Mouse (Mus musculus) left cerebral cortex, postnatal 14 days (tissue): ENCODE data around the gene Xlr3c. TPM values are rescaled to one million over a fixed set of nuclear protein-coding genes. Genes with fewer than 3 reads are reported as not detected.
"Not testable (repeated sequence)": the region's sequence is repeated elsewhere in the genome, so short reads cannot be mapped to it uniquely, and the experiment has no call there.

ENCODE experiments used
- DNase-seq, 2 experiments: peaks; one replicate each; pipeline ENCODE4 v3.0.0; 2021 to 2022; ENCODE audit warnings: low spot score in 2 of 2, mixed read lengths in 1 of 2
- intact Hi-C: fragments of 180-260 bp; cut with DNase I; formaldehyde crosslinking; loops from one replicate; pipeline ENCODE4 v1.15.1; 2025
- long read RNA-seq, 2 experiments: library from polyadenylated mRNA; stranded (forward); transcript quantifications; one replicate each; pipeline ENCODE4 v2.0.0; 2021
- total RNA-seq, 2 experiments: library from RNA; stranded (reverse); gene quantifications; 2 replicates each; pipeline ENCODE4 v1.2.3; 2021

Xlr3c gene
- not detected for total RNA-seq
- long read RNA-seq, experiment 1 = 0 reads
- long read RNA-seq, experiment 2 = 0 reads

DNA sequence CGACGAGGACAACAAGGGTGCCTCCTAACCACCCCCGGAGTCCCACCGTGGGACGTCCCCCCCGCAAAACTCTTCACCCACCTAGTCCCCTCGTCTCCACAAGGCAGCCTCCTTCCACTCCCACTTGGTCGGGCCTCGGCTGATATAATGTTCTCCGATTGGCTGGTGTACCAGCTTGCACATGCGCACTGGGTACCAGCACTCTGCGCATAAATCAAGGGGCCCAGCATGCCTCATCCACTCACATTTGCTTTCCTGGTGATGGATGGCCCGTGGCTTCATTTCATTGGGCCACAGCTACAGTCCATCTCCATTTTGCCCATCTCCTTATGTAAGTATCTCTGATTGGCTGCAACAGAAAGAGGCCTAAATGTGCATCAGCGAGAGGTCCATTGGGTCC is at the start of gene Xlr3c:
Gene Xlr3c, minus strand, starts transcription at position 121 of the 400 bp plus-strand sequence.
- intact Hi-C loops, DNase-seq: not testable (repeated sequence)

GRCm38 (mm10) chrX:73312522-73312921 is 47.3 kb upstream of the Xlr3c start:
- intact Hi-C loops = loop anchor here (5.0 kb wide), 1 partner anchor 180 kb away; no protein-coding TSS in a partner anchor
- peak; percentile 39 to 42 for DNase-seq

- intact Hi-C loops, DNase-seq: not testable (repeated sequence)
Measured at GRCm38 (mm10) chrX:73295745-73296144, 30.6 kb upstream of the Xlr3c start.

GRCm38 (mm10) chrX:73292876-73293275 is 27.7 kb upstream of the Xlr3c start, which contains the start of the genes Xlr5a and Xlr5c:
Gene Xlr5a (minus strand): TSS chrX:73292976.
Gene Xlr5c (minus strand): TSS chrX:73292976.
- intact Hi-C loops, DNase-seq: not testable (repeated sequence)

DNA sequence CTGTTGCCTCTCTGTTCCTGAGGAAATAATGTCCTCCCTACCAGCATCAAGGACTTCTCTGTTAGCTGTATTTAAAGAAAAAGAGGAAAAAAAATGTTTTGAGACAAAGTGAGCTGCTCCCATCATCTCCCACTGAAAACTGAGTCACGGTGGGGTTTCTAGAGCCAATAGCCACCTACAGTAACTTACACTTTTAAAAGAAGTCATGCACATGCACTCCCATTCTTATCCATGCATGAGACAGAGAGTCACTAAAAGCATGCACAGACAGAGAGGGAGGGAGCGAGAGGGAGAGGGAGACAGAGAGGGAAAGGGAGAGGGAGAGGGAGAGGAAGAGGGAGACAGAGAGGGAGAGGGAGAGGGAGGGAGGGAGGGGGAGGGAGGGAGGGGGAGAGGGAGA is 2.8 kb downstream of the Xlr3c start:
- intact Hi-C loops, DNase-seq: not testable (repeated sequence)

DNA sequence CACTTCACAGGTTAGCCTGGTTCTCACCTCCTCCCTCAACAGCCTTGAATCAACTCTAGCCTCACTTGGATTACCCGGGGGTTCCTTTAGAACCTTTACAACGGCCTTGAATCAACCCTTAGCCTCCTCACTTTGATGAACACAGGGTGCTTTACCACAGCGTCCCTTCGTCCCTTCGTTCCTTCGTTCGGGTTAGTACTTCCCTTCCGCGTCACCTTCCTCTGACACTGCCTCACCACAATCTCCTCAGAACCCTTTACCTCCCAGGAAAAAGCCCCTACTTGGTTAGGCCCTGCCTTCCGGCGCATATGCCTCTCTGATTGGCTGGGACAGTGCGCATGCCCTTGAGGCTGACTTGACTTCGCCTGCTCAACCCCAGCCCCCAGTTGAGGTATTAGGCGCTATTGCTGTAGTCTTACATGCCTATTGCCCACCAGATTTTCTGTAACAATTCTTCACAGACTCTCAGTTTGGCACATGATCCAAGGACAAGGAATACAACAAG is 22.3 kb downstream of the Xlr3c start, which contains the start of gene Xlr4c:
Gene Xlr4c, minus strand, starts transcription at position 310 of the 505 bp plus-strand sequence.
- DNase-seq, intact Hi-C loops: not testable (repeated sequence)

- intact Hi-C loops = loop anchor here (2.0 to 10.0 kb wide), 2 partner anchors 114 to 164 kb away; partner anchors contain the start of genes Pnma3 and Zfp275
- DNase-seq = no peak
Measured at GRCm38 (mm10) chrX:73229288-73229687, 35.9 kb downstream of the Xlr3c start.

DNA sequence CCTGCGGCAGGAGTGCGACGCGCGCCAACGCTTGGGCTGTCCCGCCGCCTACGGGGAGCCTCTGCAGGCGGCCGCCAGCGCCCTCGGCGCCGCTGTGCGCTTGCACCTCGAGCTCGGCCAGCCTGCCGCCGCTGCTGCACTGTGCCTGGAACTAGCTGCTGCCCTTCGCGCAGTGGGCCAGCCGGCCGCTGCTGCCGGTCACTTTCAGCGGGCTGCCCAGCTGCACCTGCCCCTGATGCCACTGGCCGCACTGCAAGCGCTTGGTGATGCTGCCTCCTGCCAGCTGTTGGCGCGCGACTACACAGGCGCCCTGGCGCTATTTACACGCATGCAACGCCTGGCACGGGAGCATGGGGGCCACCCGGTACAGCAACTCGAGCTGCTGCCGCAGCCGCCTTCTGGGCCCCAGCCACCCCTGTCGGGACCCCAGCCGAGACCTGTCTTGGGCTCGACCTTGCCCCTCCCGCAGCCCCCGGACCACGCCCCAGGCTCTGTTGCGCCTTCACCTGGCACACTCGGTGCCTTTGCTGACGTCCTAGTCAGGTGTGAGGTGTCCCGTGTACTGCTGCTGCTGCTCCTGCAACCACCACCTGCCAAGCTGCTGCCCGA is 36.5 kb downstream of the Xlr3c start:
- intact Hi-C loops = loop anchor here (2.0 to 10.0 kb wide), 2 partner anchors 114 to 164 kb away; partner anchors contain the start of genes Pnma3 and Zfp275
- peak; percentile 39 to 48 for DNase-seq

- intact Hi-C loops = loop anchor here (2.0 to 10.0 kb wide), 2 partner anchors 115 to 163 kb away; partner anchors contain the start of genes Pnma3 and Zfp275
Measured at GRCm38 (mm10) chrX:73227914-73228605, 37.1 kb downstream of the Xlr3c start, which contains the start of gene F8a. Gene F8a (plus strand): TSS chrX:73228291.

DNA sequence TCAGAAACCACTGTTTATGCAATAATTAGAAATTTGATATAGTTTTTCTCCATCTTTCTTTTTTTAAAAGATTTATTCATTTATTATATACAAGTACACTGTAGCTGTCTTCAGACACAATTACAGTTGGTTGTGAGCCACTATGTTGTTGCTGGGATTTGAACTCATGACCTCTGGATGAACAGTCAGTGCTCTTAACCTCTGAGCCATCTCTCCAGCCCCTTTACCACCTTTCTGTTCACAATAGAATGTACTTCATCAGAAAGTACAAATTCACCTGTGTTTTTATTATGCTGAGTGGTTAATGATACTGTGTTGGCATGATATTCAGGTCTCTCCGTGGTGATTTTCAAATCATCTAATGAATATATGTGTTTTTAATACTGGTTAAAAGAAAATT is 39.8 kb downstream of the Xlr3c start:
- intact Hi-C loops = loop anchor here (10.0 kb wide), 1 partner anchor 161 kb away; the partner anchor contains the start of gene Pnma3
- no peak for DNase-seq

More at GRCm38 (mm10) chrX:73227914-73228605, 37.1 kb downstream of the Xlr3c start, which contains the start of gene F8a:
- DNase-seq = peak; percentile 73 to 79

DNA sequence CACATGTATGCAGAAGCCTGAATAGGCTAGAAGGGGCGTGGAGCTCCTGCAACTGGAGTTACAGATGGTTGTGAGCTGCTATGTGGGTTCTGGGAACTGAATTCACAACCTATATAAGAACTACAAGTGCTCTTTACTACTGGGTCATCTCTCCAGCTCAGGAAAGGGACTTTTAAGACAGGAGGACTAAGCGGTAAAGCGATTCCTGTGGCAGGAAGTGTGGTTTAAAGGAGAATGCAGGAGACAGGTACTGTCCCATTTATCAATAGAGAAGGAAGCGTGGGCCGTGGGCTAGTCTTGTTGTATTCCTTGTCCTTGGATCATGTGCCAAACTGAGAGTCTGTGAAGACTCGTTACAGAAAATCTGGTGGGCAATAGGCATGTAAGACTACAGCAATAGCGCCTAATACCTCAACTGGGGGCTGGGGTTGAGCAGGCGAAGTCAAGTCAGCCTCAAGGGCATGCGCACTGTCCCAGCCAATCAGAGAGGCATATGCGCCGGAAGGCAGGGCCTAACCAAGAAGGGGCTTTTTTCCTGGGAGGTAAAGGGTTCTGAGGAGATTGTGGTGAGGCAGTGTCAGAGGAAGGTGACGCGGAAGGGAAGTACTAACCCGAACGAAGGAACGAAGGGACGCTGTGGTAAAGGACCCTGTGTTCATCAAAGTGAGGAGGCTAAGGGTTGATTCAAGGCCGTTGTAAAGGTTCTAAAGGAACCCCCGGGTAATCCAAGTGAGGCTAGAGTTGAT is 51.2 kb downstream of the Xlr3c start, which contains the start of gene Xlr4b:
Gene Xlr4b, plus strand, starts transcription at position 515 of the 746 bp plus-strand sequence.
- DNase-seq, intact Hi-C loops: not testable (repeated sequence)

Other genes starting within 250 kb of the Xlr3c start
- gene Pnma5, start 228.3 kb downstream of the Xlr3c start, total RNA-seq = under 1 TPM; 0.44 to 0.51 TPM
- 10 to 100 TPM; 18.1 to 19.6 TPM for gene Pnma3, start 200.6 kb downstream of the Xlr3c start, total RNA-seq
- gene Xlr4a, start 182.9 kb downstream of the Xlr3c start, total RNA-seq = 1 to 10 TPM in 1 of 2 experiments, under 1 TPM in 1; 0.80 to 1.2 TPM
- gene Xlr3a, start 168.3 kb downstream of the Xlr3c start, total RNA-seq = 1 to 10 TPM in 1 of 2 experiments, not detected in 1; 1.1 TPM
- gene Gm14685, start 148.3 kb downstream of the Xlr3c start, total RNA-seq = 1 to 10 TPM; 1.8 to 1.9 TPM
- not detected for gene Xlr5b, start 116.6 kb downstream of the Xlr3c start, total RNA-seq
- 1 to 10 TPM in 1 of 2 experiments, under 1 TPM in 1; 0.93 to 1.1 TPM for gene DXBay18, start 115.9 kb downstream of the Xlr3c start, total RNA-seq
- gene Spin2d, start 88.4 kb downstream of the Xlr3c start, total RNA-seq = not detected
- 10 to 100 TPM in 1 of 2 experiments, 1 to 10 TPM in 1; 4.3 to 11.2 TPM for gene Xlr3b, start 73.2 kb downstream of the Xlr3c start, total RNA-seq
- 1 to 10 TPM in 1 of 2 experiments, not detected in 1; 1.5 TPM for gene Xlr4b, start 51.1 kb downstream of the Xlr3c start, total RNA-seq
- gene F8a, start 37.1 kb downstream of the Xlr3c start, total RNA-seq = 10 to 100 TPM; 14.6 to 14.7 TPM
- gene Xlr4c, start 22.3 kb downstream of the Xlr3c start, total RNA-seq = not detected
- gene Xlr5a, start 27.6 kb upstream of the Xlr3c start, total RNA-seq = not detected
- not detected for gene Xlr5c, start 27.6 kb upstream of the Xlr3c start, total RNA-seq
- not detected for gene Gm45015, start 71.5 kb upstream of the Xlr3c start, total RNA-seq
- gene Zfp275, start 77.2 kb upstream of the Xlr3c start, total RNA-seq = 10 to 100 TPM; 16.2 to 17.9 TPM
- under 1 TPM; 0.15 TPM for gene Gm18336, start 133.3 kb upstream of the Xlr3c start, total RNA-seq
- gene Zfp92, start 145.7 kb upstream of the Xlr3c start, total RNA-seq = 1 to 10 TPM; 1.5 to 2.1 TPM
- not detected for gene Trex2, start 170.0 kb upstream of the Xlr3c start, total RNA-seq
- 1 to 10 TPM; 8.6 TPM for gene Haus7, start 193.7 kb upstream of the Xlr3c start, total RNA-seq
- gene Bgn, start 218.2 kb upstream of the Xlr3c start, total RNA-seq = 10 to 100 TPM; 27.0 to 29.0 TPM
- gene Atp2b3, start 237.7 kb upstream of the Xlr3c start, total RNA-seq = 10 to 100 TPM; 77.4 to 83.1 TPM